ENCODE assay signal across 8 mouse cellular contexts in the genomic region with DNA sequence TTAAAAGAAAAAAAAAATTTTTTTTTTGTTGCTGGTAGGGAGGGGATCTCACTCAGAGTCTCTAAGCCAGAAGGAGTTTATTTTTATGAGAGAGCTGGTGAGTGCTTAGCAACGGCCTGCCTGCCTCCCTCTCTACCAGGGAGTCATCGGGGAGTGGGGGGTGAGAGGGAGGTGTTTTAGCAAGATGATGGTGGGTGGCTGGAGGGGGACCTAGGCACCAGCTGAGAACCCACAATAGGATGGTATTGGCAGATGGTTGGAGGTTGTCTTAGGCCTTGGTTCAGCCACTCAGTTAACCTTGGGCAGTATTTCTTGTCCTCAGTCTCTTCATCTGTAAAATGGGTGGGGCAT. TPM values are rescaled to one million over a fixed set of nuclear protein-coding genes. Genes with fewer than 3 reads are reported as not detected.
DNase-seq lines count a peak whose midpoint lies in the region; ATAC-seq and TF ChIP-seq lines count a peak whose summit lies in the region.

No protein-coding gene starts in this region.

- peak overlapping the region; percentile 91 for H3ac ChIP-seq in myocyte (ENCODE audit: control insufficient read depth, insufficient read length)

- H3K4me1 ChIP-seq in spleen, adult 2 months (ENCODE audit: control insufficient read depth, insufficient read depth, insufficient read length) = peaks cover 14% of the 10 kb centered on the region; the same call in 1 of the 2 replicates

- TF ChIP-seq POLR2A in spleen, adult 2 months (IDR thresholded peaks at IDR 0.05; ENCODE audit: low read depth, low read length) = no peak
- TF ChIP-seq POLR2A in myocyte (IDR thresholded peaks at IDR 0.05; ENCODE audit: insufficient read length, low read depth) = no peak

- H3K27me3 ChIP-seq in spleen, adult 2 months (ENCODE audit: control insufficient read depth, insufficient read depth, low read length) = no peaks in the 10 kb centered on the region
- no peaks in the 10 kb centered on the region for H3K27me3 ChIP-seq in myocyte (ENCODE audit: control insufficient read depth, insufficient read depth, insufficient read length)

- H3K4me2 ChIP-seq in myocyte (ENCODE audit: low read depth) = peak overlapping the region; percentile 90

- DNase-seq in adrenal gland, postnatal 14 days = peak; percentile 67
- DNase-seq in adrenal gland, postnatal 4 days (ENCODE audit: low spot score in 2 of 2) = no peak
- no peak for DNase-seq in spleen, adult 2 months (ENCODE audit: low read depth in 1 of 2, low spot score in 2 of 2)
- no peak for DNase-seq in spleen, postnatal 10 days (ENCODE audit: low spot score in 2 of 2)
- DNase-seq in left cerebral cortex, adult 18-20 months (ENCODE audit: low spot score in 2 of 2) = peak; percentile 58 to 63
- no peak for DNase-seq in gastrocnemius, postnatal 14 days

- peak overlapping the region; percentile 9; the same call in 1 of the 2 replicates for H3K4me3 ChIP-seq in spleen, adult 2 months (ENCODE audit: extremely low read depth, insufficient read depth, insufficient read length)
- peak overlapping the region; percentile 100 for H3K4me3 ChIP-seq in myocyte

- intact Hi-C loops in gastrocnemius, postnatal 14 days (cut with DNase I; ENCODE audit: low total_unique reads) = loop anchor here (5.0 kb wide), 1 partner anchor 42 kb away; no protein-coding TSS in a partner anchor

- peaks cover 65% of the 10 kb centered on the region for H3K79me2 ChIP-seq in myocyte (ENCODE audit: control insufficient read depth, insufficient read depth)

- H3K36me3 ChIP-seq in spleen, adult 2 months (ENCODE audit: control insufficient read depth, insufficient read depth, low read length) = no peaks in the 10 kb centered on the region
- H3K36me3 ChIP-seq in myocyte (ENCODE audit: control insufficient read depth, insufficient read depth) = peaks cover under 1% of the 10 kb centered on the region

- ATAC-seq in activated CD4-positive, CD25-positive, alpha-beta regulatory T cell, adult 4 months = no peak

- no peak for TF ChIP-seq CTCF in spleen, adult 2 months (IDR thresholded peaks at IDR 0.05; ENCODE audit: extremely low read depth, insufficient read depth, insufficient read length, insufficient replicate concordance)

- no peak overlapping the region for H3K27ac ChIP-seq in spleen, adult 2 months (ENCODE audit: insufficient read depth, low read length)

- 16% methylated on average over 2 of the region's 2 CpGs for whole genome bisulfite sequencing in spleen, adult 2 months

TF ChIP-seq in myocyte, 11 proteins besides CTCF, POLR2A, EP300 and RAD21:
- no peak for TF ChIP-seq USF1 (IDR thresholded peaks at IDR 0.05; ENCODE audit: low read depth)
- TF ChIP-seq CEBPB (IDR thresholded peaks at IDR 0.05; ENCODE audit: insufficient read depth, poor library complexity, severe bottlenecking) = no peak
- no peak for TF ChIP-seq MAX (IDR thresholded peaks at IDR 0.05; ENCODE audit: low read depth)
- TF ChIP-seq TCF3 (IDR thresholded peaks at IDR 0.05; ENCODE audit: insufficient read length, low read depth) = no peak
- TF ChIP-seq SRF (IDR thresholded peaks at IDR 0.05; ENCODE audit: control insufficient read depth, insufficient read length, low read depth) = no peak
- no peak for TF ChIP-seq REST (IDR thresholded peaks at IDR 0.05; ENCODE audit: insufficient read depth, insufficient read length)
- no peak for TF ChIP-seq E2F4 (IDR thresholded peaks at IDR 0.05; ENCODE audit: insufficient read depth)
- no peak for TF ChIP-seq POLR2AphosphoS2 (IDR thresholded peaks at IDR 0.05; ENCODE audit: insufficient read length, low read depth)
- TF ChIP-seq TCF12 (IDR thresholded peaks at IDR 0.05; ENCODE audit: insufficient read depth, poor library complexity, severe bottlenecking) = no peak
- TF ChIP-seq MYOD1 (IDR thresholded peaks at IDR 0.05; ENCODE audit: control insufficient read depth in 1 of 3, insufficient read length in 2 of 3, low read depth in 2 of 3) = no peak
- TF ChIP-seq MYOG (IDR thresholded peaks at IDR 0.05; ENCODE audit: control insufficient read depth in 1 of 3, insufficient read depth in 1 of 3, insufficient read length in 2 of 3, low read depth in 2 of 3) = no peak

RNA-seq across cellular contexts. Expression of a gene that starts 1.7 kb away (rescaled TPM):
- total RNA-seq in adrenal gland, postnatal 14 days (2021) = 259 and 278 TPM in 2 replicates
- 100 to 1,000 TPM; 314 to 322 TPM for total RNA-seq in adrenal gland, postnatal 4 days (2021)
- polyA plus RNA-seq in spleen, adult 2 months (2012; rRNA removed) = 76.1 and 93.6 TPM in 2 replicates
- 100 to 1,000 TPM; 134 to 137 TPM for total RNA-seq in left cerebral cortex, adult 18-20 months (2021)
- polyA plus RNA-seq in myocyte (2012; fragmentation: generic; extraction: Trizol) = 98.2 TPM
- polyA plus RNA-seq in activated CD4-positive, CD25-positive, alpha-beta regulatory T cell, adult 4 months (2017; shearing (Covaris generic)) = 10 to 100 TPM; 34.3 to 47.9 TPM
- 10 to 100 TPM; 33.5 to 39.8 TPM for total RNA-seq in gastrocnemius, postnatal 14 days (2021)

Comparison
In these comparisons a context has a peak if more than half of its experiments do, and no peak if none do; other contexts are left out.
1. DNase-seq: peak in adrenal gland, postnatal 14 days (single experiment) and left cerebral cortex, adult 18-20 months (2 of 2); none in adrenal gland, postnatal 4 days (0 of 2), spleen, adult 2 months (0 of 2), spleen, postnatal 10 days (0 of 2) and gastrocnemius, postnatal 14 days (single experiment).